Mouse (Mus musculus): ENCODE data around the gene 2300009A05Rik. TPM values are rescaled to one million over a fixed set of nuclear protein-coding genes. Genes with fewer than 3 reads are reported as not detected.

The 2300009A05Rik gene
- total and polyA plus RNA-seq, 2 experiments from 2014 or later, result 44.4 to 89.7 TPM

- H3K4me2 ChIP-seq (ENCODE audit: low read depth, low read length), result no peak overlapping the region
- H3K4me1 ChIP-seq (ENCODE audit: insufficient read depth, low read length), result peaks cover 10% of the 10 kb centered on the region
- ATAC-seq, result no peak
- DNase-seq (ENCODE audit: low spot score), result no peak
- no peak overlapping the region for H3K4me3 ChIP-seq (ENCODE audit: low read length)
- no peak overlapping the region for H3K9ac ChIP-seq (replicated peaks; ENCODE audit: low read length)
- TF ChIP-seq CTCF (IDR thresholded peaks at IDR 0.05; ENCODE audit: low read depth), result no peak
- no peak overlapping the region for H3K27ac ChIP-seq
- 72% methylated on average over 2 of the region's 2 CpGs for WGBS
- H3K27me3 ChIP-seq (ENCODE audit: insufficient read depth, low read length), result no peaks in the 10 kb centered on the region
- H3K36me3 ChIP-seq (ENCODE audit: insufficient read depth, low read length), result no peaks in the 10 kb centered on the region
- no peaks in the 10 kb centered on the region for H3K9me3 ChIP-seq (ENCODE audit: low read length)
These were observed 25.7 kb downstream of the 2300009A05Rik start for GRCm38 (mm10) chr9:63373315-63373714.

- no peak overlapping the region for H3K4me3 ChIP-seq (ENCODE audit: low read length)
- no peak overlapping the region for H3K27ac ChIP-seq
- H3K36me3 ChIP-seq (ENCODE audit: insufficient read depth, low read length), result no peaks in the 10 kb centered on the region
- H3K4me1 ChIP-seq (ENCODE audit: insufficient read depth, low read length), result peaks cover 8% of the 10 kb centered on the region
- no peak overlapping the region for H3K9ac ChIP-seq (replicated peaks; ENCODE audit: low read length)
- DNase-seq (ENCODE audit: low spot score) (peak; percentile 18), ATAC-seq (no peak)
- no peak for TF ChIP-seq CTCF (IDR thresholded peaks at IDR 0.05; ENCODE audit: low read depth)
- no peaks in the 10 kb centered on the region for H3K9me3 ChIP-seq (ENCODE audit: low read length)
- WGBS, result 33% methylated on average over 8 of the region's 8 CpGs
- no peak overlapping the region for H3K4me2 ChIP-seq (ENCODE audit: low read depth, low read length)
- H3K27me3 ChIP-seq (ENCODE audit: insufficient read depth, low read length), result no peaks in the 10 kb centered on the region
These were observed 26.5 kb downstream of the 2300009A05Rik start for GRCm38 (mm10) chr9:63372541-63372940.

- H3K4me3 ChIP-seq (ENCODE audit: low read length), result no peak overlapping the region
- H3K36me3 ChIP-seq (ENCODE audit: insufficient read depth, low read length), result no peaks in the 10 kb centered on the region
- DNase-seq (ENCODE audit: low spot score), result peak; percentile 23
- no peak overlapping the region for H3K27ac ChIP-seq
- no peaks in the 10 kb centered on the region for H3K27me3 ChIP-seq (ENCODE audit: insufficient read depth, low read length)
- H3K9me3 ChIP-seq (ENCODE audit: low read length), result no peaks in the 10 kb centered on the region
- no peaks in the 10 kb centered on the region for H3K4me1 ChIP-seq (ENCODE audit: insufficient read depth, low read length)
- ATAC-seq, result no peak
- TF ChIP-seq CTCF (IDR thresholded peaks at IDR 0.05; ENCODE audit: low read depth), result peak; percentile 53
- H3K9ac ChIP-seq (replicated peaks; ENCODE audit: low read length), result no peak overlapping the region
- H3K4me2 ChIP-seq (ENCODE audit: low read depth, low read length), result no peak overlapping the region
- 57% methylated on average over 3 of the region's 3 CpGs for WGBS
These were observed 38.6 kb downstream of the 2300009A05Rik start for GRCm38 (mm10) chr9:63360410-63360809.

DNA sequence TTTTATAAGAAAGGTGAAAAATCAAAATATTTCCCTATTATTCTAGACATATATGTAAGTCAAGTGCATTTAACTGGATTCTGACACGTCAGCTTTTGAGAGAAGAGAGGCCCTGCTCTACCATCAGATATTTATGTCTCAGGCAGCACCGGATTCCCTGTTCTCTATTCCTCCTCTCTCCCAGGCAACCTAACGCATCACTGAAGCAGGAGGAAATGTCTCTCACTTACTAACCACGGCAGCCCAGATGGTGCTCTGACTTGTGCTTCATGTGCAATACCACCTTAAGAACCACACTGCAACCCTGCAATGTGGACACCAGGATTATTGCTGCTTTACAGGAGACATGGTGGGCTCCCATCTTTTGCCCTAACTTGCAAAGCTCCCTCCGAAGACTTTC lies 40.0 kb downstream of the 2300009A05Rik start:
- H3K36me3 ChIP-seq (ENCODE audit: insufficient read depth, low read length), result no peaks in the 10 kb centered on the region
- H3K4me3 ChIP-seq (ENCODE audit: low read length), result no peak overlapping the region
- no peak overlapping the region for H3K9ac ChIP-seq (replicated peaks; ENCODE audit: low read length)
- no peak overlapping the region for H3K27ac ChIP-seq
- ATAC-seq (no peak), DNase-seq (ENCODE audit: low spot score) (no peak)
- H3K27me3 ChIP-seq (ENCODE audit: insufficient read depth, low read length), result no peaks in the 10 kb centered on the region
- no peaks in the 10 kb centered on the region for H3K4me1 ChIP-seq (ENCODE audit: insufficient read depth, low read length)
- no peak overlapping the region for H3K4me2 ChIP-seq (ENCODE audit: low read depth, low read length)
- no peak for TF ChIP-seq CTCF (IDR thresholded peaks at IDR 0.05; ENCODE audit: low read depth)
- WGBS, result 72% methylated on average over 5 of the region's 5 CpGs
- no peaks in the 10 kb centered on the region for H3K9me3 ChIP-seq (ENCODE audit: low read length)

DNA sequence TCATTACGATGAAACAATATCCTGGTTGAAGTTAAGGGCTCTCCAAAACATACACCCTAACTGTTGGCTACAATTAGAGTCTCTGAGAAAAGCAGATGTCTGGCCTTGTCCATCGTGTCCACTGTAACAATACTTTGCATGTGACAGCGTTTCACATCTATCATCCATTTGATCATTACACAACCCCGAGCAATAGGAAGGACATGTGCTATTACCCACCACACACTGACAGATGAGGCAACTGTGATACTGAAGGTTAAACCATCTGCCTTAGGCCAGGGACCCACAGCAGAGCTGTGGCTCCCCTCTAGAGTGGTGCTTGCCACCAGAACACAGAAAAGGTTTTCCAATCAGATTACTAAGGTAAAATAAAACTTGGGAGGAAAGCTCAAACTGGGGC lies 42.3 kb downstream of the 2300009A05Rik start:
- 77% methylated on average over 4 of the region's 4 CpGs for WGBS
- Histone ChIP-seq H3K27ac (no peak overlapping the region), H3K27me3 (ENCODE audit: insufficient read depth, low read length) (no peaks in the 10 kb centered on the region), H3K4me3 (ENCODE audit: low read length) (no peak overlapping the region), H3K4me1 (ENCODE audit: insufficient read depth, low read length) (no peaks in the 10 kb centered on the region), H3K9ac (replicated peaks; ENCODE audit: low read length) (no peak overlapping the region), H3K4me2 (ENCODE audit: low read depth, low read length) (no peak overlapping the region), H3K36me3 (ENCODE audit: insufficient read depth, low read length) (no peaks in the 10 kb centered on the region), H3K9me3 (ENCODE audit: low read length) (no peaks in the 10 kb centered on the region)
- no peak for ATAC-seq
- no peak for DNase-seq (ENCODE audit: low spot score)
- TF ChIP-seq CTCF (IDR thresholded peaks at IDR 0.05; ENCODE audit: low read depth), result no peak

DNA sequence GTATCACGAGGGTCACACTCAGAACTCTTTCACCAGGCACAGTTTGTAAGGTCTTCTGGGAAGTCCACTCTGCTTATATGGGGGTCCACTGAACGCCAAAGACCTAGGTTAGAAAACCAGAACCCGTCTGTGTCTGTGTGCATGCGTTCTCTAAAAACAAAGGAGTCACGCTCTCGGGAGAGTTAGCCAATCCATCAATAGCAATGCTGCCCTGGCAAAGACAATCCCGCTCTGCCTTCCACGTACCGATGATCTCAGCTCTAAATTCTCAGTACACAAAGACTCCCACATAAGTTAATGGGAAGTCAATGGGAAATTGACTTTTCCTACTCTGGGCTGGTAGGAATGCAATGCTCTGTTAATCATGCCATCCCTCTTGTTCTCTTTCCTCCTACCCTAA lies 42.8 kb downstream of the 2300009A05Rik start:
- DNase-seq (ENCODE audit: low spot score) (no peak), ATAC-seq (no peak)
- H3K27me3 ChIP-seq (ENCODE audit: insufficient read depth, low read length), result no peaks in the 10 kb centered on the region
- H3K9ac ChIP-seq (replicated peaks; ENCODE audit: low read length), result no peak overlapping the region
- no peaks in the 10 kb centered on the region for H3K4me1 ChIP-seq (ENCODE audit: insufficient read depth, low read length)
- no peak overlapping the region for H3K27ac ChIP-seq
- H3K4me2 ChIP-seq (ENCODE audit: low read depth, low read length), result no peak overlapping the region
- H3K36me3 ChIP-seq (ENCODE audit: insufficient read depth, low read length), result no peaks in the 10 kb centered on the region
- WGBS, result 67% methylated on average over 9 of the region's 9 CpGs
- no peak for TF ChIP-seq CTCF (IDR thresholded peaks at IDR 0.05; ENCODE audit: low read depth)
- no peak overlapping the region for H3K4me3 ChIP-seq (ENCODE audit: low read length)
- no peaks in the 10 kb centered on the region for H3K9me3 ChIP-seq (ENCODE audit: low read length)

GRCm38 (mm10) chr9:63354168-63354567 lies 44.9 kb downstream of the 2300009A05Rik start:
- no peaks in the 10 kb centered on the region for H3K9me3 ChIP-seq (ENCODE audit: low read length)
- H3K4me3 ChIP-seq (ENCODE audit: low read length), result no peak overlapping the region
- H3K36me3 ChIP-seq (ENCODE audit: insufficient read depth, low read length), result no peaks in the 10 kb centered on the region
- no peak for ATAC-seq
- H3K27ac ChIP-seq, result no peak overlapping the region
- no peak overlapping the region for H3K4me2 ChIP-seq (ENCODE audit: low read depth, low read length)
- WGBS, result 81% methylated on average over 4 of the region's 4 CpGs
- no peaks in the 10 kb centered on the region for H3K27me3 ChIP-seq (ENCODE audit: insufficient read depth, low read length)
- no peaks in the 10 kb centered on the region for H3K4me1 ChIP-seq (ENCODE audit: insufficient read depth, low read length)
- H3K9ac ChIP-seq (replicated peaks; ENCODE audit: low read length), result no peak overlapping the region
- no peak for DNase-seq (ENCODE audit: low spot score)
- no peak for TF ChIP-seq CTCF (IDR thresholded peaks at IDR 0.05; ENCODE audit: low read depth)

Data from hindbrain, postnatal 0 days (tissue).